Mouse (Mus musculus) ES-E14 (cell line): ENCODE measurements at regions not wholly inside any gene's neighbourhood (a gene's known extent, or its start where the extent isn't known, plus 50 kb on each side); places are given as distances from the start of the nearest gene placed in this dataset.

Experiments
- CHD2 ChIP-seq: IDR thresholded peaks from 2 replicates; pipeline ENCODE4 v1.6.1; 2014; ENCODE audit warnings: mild to moderate bottlenecking, low read depth, low read length, inconsistent platforms
- HCFC1 ChIP-seq: IDR thresholded peaks from 2 replicates; pipeline ENCODE4 v1.6.1; 2012; ENCODE audit warnings: low read length, inconsistent platforms, borderline replicate concordance; ENCODE audit not compliant: insufficient read depth
- MAFK ChIP-seq: IDR thresholded peaks from 2 replicates; pipeline ENCODE4 v1.6.1; 2014; ENCODE audit warnings: mild to moderate bottlenecking, low read depth, low read length, inconsistent platforms; ENCODE audit not compliant: insufficient read depth
- ZC3H11A ChIP-seq: IDR thresholded peaks from 2 replicates; pipeline ENCODE4 v1.6.1; 2012; ENCODE audit warnings: low read depth, mild to moderate bottlenecking, inconsistent platforms, low read length, borderline replicate concordance
- ZNF384 ChIP-seq: IDR thresholded peaks from 2 replicates; pipeline ENCODE4 v1.6.1; 2012; ENCODE audit warnings: low read depth, low read length, inconsistent platforms

DNA sequence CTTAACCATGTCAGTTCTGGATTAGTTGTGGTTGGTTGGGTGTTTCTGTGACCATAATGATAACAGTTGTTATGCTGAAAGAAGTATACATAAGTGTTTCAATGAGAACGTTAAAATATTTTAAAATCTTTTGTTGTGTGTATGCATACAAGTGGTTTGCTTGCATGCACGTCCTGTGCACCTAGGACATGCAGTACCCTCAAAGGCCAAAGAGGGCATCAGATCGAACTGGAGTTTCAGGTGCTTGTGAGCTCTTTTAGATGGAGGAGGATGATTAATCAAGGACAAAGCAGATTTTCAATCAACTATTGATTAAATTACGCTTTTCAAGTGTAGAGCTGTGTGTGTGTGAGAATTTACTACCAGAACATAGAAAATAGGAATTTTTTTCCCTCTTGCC, 420.6 kb upstream of the Adamts9 start:
- TF ChIP-seq HCFC1, result no peak
- TF ChIP-seq CHD2, result no peak
- no peak for TF ChIP-seq ZC3H11A
- TF ChIP-seq ZNF384, result no peak
- TF ChIP-seq MAFK, result no peak
